Mouse (Mus musculus): Measurements from ENCODE around the gene Fam185a.

DNA sequence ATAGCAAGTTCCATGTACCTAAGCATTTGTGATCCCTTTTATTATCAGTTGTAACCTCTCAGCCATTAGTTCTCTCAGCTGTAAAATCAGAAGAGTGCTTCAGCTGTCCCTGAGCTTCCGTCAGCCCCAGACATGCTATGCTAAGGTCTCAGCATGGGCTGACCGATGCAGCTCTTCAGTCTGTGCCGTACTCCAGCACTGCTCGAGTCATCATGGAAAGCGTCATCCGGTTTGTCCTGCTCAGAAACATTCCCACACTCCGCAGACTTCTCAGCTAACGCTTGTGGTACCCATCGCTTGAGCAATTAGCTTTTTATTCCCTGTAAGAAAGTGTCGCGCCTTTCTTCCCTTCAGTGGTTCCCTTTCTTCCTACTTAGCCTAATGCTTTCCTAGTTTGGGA lies 74.2 kb downstream of the Fam185a start:
- TF ChIP-seq CTCF (conservative IDR thresholded peaks at IDR 0.05; ENCODE audit: low read length) (no peak), NANOG (IDR thresholded peaks at IDR 0.05; ENCODE audit: borderline replicate concordance, low read length) (no peak), POU5F1 (IDR thresholded peaks at IDR 0.05; ENCODE audit: borderline replicate concordance, low read length) (no peak)
